Mouse (Mus musculus): ENCODE results near the gene Treh.

The Treh gene

GRCm38 (mm10) chr9:44678288-44678871, 5.3 kb downstream of the Treh start:
- no peak for DNase-seq

DNA sequence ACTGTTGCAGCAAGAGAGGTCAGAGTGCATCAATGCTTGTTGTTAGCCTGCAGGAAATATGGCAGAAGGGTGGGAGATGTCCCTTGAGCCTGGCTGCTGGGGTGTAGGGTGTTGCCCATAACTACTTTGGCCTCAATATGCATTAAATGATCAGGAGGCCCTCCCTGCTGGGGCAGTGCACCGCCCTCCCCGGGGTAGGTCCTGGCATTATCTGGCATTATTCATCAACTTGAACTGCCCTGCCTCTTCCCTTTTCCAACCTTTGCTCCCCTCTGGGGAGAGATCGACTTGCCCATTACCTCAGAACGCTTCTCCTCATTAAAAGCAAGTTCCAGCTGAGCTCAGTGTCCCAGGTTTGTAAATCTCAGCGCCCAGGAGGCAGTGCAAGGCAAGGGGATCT, 6.5 kb downstream of the Treh start:
- DNase-seq, result peak; percentile 57 to 61

DNA sequence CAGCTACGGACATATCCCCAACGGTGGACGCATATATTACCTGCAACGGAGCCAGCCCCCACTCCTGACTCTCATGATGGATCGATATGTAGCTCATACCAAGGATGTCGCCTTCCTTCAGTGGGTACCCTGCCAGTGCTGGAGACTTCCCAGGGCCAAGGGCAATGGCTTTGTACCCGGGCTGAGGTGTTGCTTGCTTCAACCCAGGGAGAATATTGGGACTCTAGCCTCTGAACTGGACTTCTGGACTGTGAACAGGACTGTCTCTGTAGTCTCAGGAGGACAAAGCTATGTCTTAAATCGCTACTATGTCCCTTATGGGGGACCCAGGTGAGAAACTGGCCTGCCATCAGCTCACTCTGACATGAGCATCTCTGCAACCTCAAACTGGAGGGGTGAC, 10.0 kb downstream of the Treh start:
- DNase-seq, result peak; percentile 34 to 47

DNA sequence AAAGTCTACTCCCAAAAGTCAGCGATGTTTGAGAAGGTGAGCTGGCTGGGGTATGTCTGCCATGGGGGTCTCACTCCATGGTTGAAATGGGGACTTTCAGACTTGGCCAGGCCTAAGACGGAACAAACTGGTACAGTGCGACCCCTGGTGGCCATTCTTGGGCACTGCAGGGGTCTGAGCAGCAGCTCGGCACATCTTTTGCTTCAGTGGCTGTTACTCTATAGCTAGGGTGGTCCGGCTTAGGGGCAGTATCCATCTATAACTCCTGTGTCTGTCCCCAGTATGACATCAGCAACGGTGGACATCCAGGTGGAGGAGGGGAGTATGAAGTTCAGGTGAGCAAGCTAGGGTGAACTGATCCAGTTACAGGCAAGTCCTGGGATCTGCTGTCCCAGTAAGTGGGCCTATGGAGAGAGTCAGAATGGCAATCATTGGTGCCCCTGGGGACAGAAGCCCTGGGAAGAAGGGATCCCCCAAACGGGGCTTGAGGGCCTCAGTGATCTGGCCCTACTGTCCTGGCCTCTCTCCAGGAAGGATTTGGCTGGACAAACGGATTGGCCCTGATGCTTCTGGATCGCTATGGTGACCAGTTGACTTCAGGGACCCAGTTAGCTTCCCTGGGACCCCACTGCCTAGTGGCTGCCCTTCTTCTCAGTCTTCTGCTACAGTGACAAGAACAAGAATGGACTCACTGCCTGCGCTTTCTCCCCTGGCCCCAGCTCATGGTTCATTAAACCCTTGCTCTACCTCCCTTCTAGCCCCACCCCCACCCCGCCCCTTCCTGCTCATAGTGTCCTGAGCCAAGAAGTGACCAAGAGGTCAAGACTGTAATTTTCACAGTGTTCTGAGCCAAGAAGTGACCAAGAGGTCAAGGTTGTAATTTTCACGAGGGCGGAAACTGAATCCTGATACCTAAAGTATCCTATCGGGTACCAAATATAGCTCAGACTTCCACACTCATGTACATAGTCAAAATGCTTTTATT, 12.6 kb downstream of the Treh start:
- DNase-seq, result peak; percentile 77 to 88

DNA sequence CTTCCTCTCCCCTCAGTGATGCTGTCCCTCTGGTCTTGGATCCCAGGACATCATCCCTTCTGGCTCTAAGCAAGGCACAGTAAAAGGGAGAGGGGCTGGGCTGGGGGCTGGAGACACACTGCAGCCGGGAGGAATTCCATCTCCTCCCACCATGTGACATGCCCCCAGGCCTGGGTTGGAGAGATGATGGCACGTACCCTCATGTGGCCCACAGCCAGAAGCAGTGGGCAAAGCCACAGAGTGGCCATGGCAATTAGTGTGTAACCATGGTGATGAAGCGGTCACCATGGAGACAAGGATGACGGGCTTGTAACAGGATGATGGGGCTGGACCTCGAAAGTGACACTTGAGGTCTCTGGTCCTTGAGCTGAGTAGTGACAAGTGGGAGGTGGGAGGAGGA, 13.6 kb downstream of the Treh start:
- DNase-seq, result no peak

DNA sequence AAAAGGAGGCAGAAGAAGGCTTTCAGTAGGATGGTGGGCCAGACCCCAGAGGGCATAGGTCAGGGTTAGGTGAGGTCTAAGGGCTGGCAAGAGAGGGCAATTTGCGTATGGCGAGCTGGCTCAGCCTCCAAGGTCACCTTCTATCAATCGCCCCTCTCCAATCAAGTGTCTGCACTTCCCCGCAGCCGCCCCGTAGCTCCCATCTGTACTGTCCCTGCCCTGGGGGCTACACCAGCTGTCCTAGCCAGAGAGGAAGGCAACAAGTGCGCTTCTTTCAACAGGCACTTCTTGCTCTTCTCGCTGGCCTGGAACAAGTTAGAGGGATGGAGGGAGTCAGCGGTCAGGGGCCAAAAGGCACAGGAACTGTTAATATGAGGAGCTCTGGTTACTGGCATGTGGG, 15.0 kb downstream of the Treh start:
- DNase-seq, result no peak

- peak; percentile 24 to 65 for DNase-seq
Measured at GRCm38 (mm10) chr9:44690641-44691040, 17.6 kb downstream of the Treh start.

GRCm38 (mm10) chr9:44691671-44692520, 18.9 kb downstream of the Treh start:
- peak; percentile 82 to 93 for DNase-seq

DNA sequence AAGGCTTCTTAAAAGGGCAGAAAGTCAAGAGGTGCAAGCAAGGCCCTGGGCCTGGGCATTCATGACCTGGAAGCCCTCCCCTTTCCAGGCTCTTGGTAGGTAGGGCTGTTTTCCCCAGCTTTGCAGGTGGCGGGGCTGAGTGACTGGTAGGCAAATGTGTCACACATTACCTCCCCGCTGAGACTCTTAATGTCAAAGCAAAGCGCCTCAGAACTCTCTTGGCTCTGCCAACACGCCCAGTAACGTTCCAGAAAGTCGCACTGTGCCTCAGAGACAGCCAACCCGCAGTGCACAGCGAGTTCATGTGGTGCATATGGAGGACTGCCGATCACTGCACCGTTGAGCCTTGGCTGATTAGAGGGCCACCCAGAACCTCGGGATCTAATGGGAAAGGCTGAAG, 20.0 kb downstream of the Treh start:
- DNase-seq, result no peak

- DNase-seq, result no peak
Measured at GRCm38 (mm10) chr9:44697866-44698265, 24.8 kb downstream of the Treh start.

DNA sequence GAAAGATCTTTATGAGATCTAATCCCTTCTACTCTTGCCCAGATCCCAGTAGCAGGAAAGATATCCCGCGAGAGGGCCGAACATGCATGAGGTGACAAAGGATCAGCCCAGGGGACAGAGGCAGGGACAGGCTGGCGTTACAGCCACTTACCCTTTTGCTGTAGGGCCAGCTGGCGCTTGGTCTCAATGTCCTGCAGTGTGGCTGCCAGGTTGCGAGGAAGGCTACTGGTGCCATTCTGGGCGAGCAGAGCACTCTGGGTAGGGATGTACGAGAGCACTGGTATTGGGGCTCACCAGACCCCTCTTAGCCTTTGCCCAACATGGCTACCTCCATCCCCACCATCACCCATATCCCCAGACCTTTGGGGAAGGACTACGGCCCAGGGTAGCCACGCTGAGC, 26.2 kb downstream of the Treh start:
- DNase-seq, result no peak

DNA sequence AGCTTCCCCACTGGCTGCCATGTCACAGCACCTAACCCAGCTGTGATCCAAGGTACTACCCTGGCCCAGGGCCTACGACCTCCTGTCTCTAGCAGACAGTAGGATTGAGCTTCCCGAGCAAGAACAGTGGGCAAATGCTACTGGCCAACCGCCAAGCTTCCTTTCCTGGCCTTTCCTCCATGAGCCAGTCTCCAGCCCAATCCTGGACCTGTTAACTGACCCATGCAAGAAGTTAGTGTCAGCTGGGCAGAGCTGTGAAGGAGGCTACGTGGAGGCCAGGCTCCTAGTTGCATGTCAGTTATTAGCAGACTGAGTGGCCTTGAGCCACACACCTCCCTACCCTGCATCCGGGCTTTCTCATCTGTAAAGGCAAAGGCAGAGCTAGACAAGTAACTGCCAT, 26.7 kb downstream of the Treh start:
- DNase-seq, result peak; percentile 75 to 77

DNA sequence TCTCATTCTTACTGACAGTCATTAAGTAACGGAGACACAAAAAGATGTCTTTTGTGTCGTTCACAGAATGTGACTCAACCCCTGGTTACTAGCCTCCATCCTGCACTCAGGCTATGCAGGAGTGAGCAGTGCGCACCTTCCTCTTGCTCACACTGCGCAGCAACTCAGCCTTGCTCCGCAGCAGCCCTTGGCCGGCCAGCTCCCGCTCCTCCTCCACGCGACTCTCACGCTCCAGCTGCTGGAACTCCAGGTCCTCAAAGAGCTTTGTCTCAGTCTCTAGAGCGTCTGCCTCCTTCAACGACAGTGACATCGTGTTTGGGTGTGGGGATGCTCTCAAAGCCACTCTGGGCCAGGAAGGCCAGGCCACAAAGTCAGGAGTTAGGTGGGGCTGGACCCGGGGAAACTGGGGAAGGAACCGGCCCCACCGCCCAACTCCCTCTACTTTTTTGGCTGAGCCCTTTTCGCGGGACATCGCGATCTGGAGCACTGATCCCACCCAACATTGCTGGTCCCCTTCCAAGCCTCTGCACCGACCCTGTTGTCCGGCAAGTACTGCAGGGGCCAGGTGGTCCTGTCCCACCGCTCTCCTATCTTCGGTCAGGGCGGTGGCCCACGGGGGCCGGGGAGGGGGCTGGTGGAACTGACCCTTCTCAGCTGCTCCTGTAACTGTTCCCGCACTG, 34.9 kb downstream of the Treh start:
- DNase-seq, result no peak

DNA sequence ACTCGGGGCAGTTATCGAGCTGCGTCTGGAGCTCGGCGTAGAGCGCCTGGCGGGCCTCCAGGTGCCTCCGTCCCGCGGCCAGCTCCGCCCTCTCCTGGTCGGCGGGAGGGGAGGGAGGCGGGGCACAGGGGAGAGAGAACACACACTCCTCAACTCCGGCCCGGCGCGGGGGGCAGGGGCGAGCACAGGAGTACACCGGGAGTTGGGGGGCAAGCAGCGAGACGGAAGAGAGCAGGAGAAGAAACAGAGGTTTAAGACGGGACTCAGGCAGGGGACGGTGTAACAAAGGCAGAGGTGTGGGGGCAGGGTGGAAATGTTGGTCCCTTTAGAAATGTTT, 35.4 kb downstream of the Treh start:
- peak; percentile 84 to 93 for DNase-seq

DNA sequence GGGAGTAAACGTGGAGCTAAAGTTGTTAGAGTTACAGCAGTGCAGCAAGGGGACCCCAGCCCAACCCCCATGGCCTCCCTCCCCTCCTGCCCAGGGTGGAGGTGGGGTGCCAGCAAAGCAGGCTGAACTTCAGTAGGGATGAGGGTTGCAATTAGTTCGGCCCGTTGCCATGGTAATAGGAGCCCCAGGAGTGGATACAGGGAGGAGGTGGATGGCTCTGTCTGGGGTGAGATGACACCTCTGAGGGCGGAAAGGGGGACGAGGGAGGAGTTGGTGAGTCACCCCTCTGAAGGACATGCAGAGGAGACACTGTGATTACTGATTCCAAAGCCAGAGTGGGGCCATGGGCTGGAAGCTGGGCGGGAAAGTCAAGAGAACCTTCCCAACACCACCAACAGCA, 35.9 kb downstream of the Treh start:
- DNase-seq, result no peak

GRCm38 (mm10) chr9:44709600-44709999, 36.6 kb downstream of the Treh start:
- peak; percentile 46 to 74 for DNase-seq

DNA sequence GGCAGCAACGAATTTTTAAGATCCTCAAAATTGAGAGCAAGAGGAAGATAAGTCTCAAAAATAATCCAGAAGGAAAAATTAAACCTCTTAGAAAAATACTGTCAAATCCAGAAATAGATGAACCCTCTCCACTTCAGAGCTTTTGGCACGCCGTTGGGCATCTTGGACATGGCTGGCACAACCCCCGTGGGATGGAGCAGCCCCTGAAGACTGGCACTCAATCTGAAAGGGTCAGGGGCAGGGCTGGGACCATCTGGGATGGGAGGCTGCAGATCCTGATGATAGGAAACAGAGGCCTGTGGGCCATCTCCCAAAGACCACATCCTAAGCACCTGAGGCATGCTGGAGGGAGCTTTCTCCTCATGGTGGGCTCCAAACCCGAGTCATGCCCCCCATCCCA, 37.2 kb downstream of the Treh start:
- DNase-seq, result no peak

GRCm38 (mm10) chr9:44711602-44712001, 38.6 kb downstream of the Treh start:
- DNase-seq, result no peak

- no peak for DNase-seq
Measured at GRCm38 (mm10) chr9:44713080-44713479, 40.0 kb downstream of the Treh start.

DNA sequence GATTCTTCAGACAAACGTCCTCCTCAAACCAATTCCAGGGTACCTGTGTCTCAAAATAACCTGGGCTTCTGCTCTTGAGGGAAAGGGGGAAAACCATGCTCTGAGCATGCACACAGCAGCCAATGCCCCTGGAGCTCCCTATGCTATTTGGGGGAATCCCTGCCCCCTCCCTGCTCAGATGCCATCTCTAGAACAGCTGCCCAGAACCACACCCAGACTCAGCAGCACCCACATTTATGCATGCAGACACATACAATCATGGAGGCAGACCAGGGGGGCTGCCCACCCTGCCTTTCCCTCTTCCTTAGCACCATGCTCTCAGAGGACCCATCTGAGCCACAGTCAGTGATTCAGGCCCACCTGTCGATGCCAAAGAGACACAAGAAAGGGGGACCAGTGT, 40.5 kb downstream of the Treh start:
- no peak for DNase-seq

- DNase-seq, result no peak
Measured at GRCm38 (mm10) chr9:44715109-44715508, 42.1 kb downstream of the Treh start.

DNA sequence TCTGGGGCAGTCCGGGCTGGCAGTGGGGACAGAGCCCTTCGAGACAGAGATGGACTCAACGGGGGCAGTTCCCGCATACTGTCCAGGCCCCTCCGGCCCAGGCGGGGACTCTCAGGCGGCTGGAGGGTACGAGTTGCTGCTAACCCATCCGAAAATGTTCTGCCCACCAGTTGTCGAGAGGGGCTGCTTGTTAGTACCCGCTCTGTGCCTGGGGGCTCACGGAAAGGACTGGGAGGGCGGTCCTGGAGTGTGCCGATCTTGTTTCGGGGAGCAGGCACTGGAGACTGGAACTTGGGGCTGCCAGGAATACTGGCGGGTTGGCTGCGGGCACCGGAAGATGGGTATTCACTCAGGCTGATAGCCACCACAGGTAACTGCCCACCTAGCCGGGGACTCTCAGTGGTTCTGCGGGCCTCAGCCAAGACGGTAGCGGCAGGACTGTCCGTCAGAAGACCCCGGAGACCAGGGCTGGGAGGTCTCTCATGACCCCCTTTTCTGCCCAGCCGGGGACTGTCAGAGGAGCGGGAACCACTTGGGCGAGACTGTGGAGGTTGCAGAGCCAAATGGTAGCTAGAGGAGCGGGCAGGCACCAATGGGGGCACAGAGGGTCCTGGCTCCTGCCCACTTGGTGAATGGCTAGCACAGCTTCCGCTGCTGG, 42.8 kb downstream of the Treh start:
- DNase-seq, result no peak

Data from kidney, postnatal 36 days (tissue).